Mouse (Mus musculus) CH12.LX (cell line): ENCODE measurements around the gene Tchp. TPM values are rescaled to one million over a fixed set of nuclear protein-coding genes. Genes with fewer than 3 reads are reported as not detected.
A peak's percentile ranks its signal among the peaks of the same experiment; 100 is the strongest.

Experiments used
- DNase-seq: peaks from one replicate; pipeline ENCODE4 v3.0.0-alpha.2; 2013; ENCODE audit errors: extremely low read depth
- H3K27ac ChIP-seq: 2 replicates; pipeline ENCODE4 v1.5.1; 2012; ENCODE audit warnings: low read depth, mild to moderate bottlenecking, control low read depth, moderate library complexity; ENCODE audit not compliant: insufficient read depth
- H3K27me3 ChIP-seq: replicated peaks from 2 replicates; pipeline ENCODE3; 2012; ENCODE audit warnings: inconsistent platforms
- H3K36me3 ChIP-seq, 2 experiments: replicated peaks in 1 of 2; 2 replicates each; pipeline versions ENCODE3 to v1.6.1; 2012; ENCODE audit warnings: inconsistent platforms in 1 of 2, low read length in 1 of 2, mild to moderate bottlenecking in 1 of 2, mixed read lengths in 1 of 2, moderate library complexity in 1 of 2; ENCODE audit not compliant: control insufficient read depth in 1 of 2, insufficient read depth in 1 of 2
- H3K4me1 ChIP-seq, 2 experiments: 2 replicates each; pipeline ENCODE4 v1.6.1; 2012; ENCODE audit warnings: inconsistent platforms in 1 of 2, moderate library complexity in 1 of 2; ENCODE audit not compliant: insufficient read depth in 2 of 2, control insufficient read depth in 1 of 2
- H3K4me2 ChIP-seq: 2 replicates; pipeline ENCODE4 v1.6.1; 2012; ENCODE audit warnings: low read depth, mild to moderate bottlenecking, control low read depth; ENCODE audit not compliant: poor library complexity, insufficient read depth, severe bottlenecking
- H3K4me3 ChIP-seq, 3 experiments: fragments of 150-350 bp in 1 of 3; sonication (generic) in 1 of 3; replicated peaks in 1 of 3; 2 replicates each; pipeline versions ENCODE3 to v1.5.1; 2011 to 2012; ENCODE audit warnings: low read depth in 2 of 3, low read length in 2 of 3, mild to moderate bottlenecking in 2 of 3, moderate library complexity in 2 of 3, control low read depth in 1 of 3, improper control_type of control experiment in 1 of 3, inconsistent platforms in 1 of 3, mixed read lengths in 1 of 3; ENCODE audit not compliant: poor library complexity in 1 of 3
- H3K79me2 ChIP-seq: replicated peaks from 2 replicates; pipeline ENCODE4 v1.6.1; 2012; ENCODE audit warnings: mild to moderate bottlenecking, moderate library complexity; ENCODE audit not compliant: control insufficient read depth, poor library complexity, insufficient read depth, severe bottlenecking; ENCODE audit errors: extremely low read depth
- H3K9ac ChIP-seq: 2 replicates; pipeline ENCODE4 v1.6.1; 2012; ENCODE audit warnings: low read depth, mild to moderate bottlenecking, control low read depth, moderate library complexity; ENCODE audit not compliant: insufficient read depth
- H3K9me3 ChIP-seq: replicated peaks from 2 replicates; pipeline ENCODE3; 2012; ENCODE audit warnings: low read length, inconsistent platforms, mixed read lengths
- BHLHE40 ChIP-seq: IDR thresholded peaks from 2 replicates; pipeline ENCODE4 v1.6.1; 2011; ENCODE audit warnings: mild to moderate bottlenecking, low read depth, low read length, improper control_type of control experiment
- CHD1 ChIP-seq: IDR thresholded peaks from 2 replicates; pipeline ENCODE4 v1.6.1; 2012; ENCODE audit warnings: low read depth, low read length, improper control_type of control experiment, inconsistent platforms
- CTCF ChIP-seq, 2 experiments: IDR thresholded peaks in 1 of 2; conservative IDR thresholded peaks in 1 of 2; 2 replicates each; pipeline ENCODE4 v1.5.1; 2011 to 2012; ENCODE audit warnings: low read depth in 2 of 2, low read length in 2 of 2, improper control_type of control experiment in 1 of 2, inconsistent platforms in 1 of 2, mild to moderate bottlenecking in 1 of 2, moderate library complexity in 1 of 2
- EP300 ChIP-seq: IDR thresholded peaks from 2 replicates; pipeline ENCODE4 v1.6.1; 2011; ENCODE audit warnings: low read length, improper control_type of control experiment
- ETS1 ChIP-seq: conservative IDR thresholded peaks from 2 replicates; pipeline ENCODE4 v1.6.1; 2012; ENCODE audit warnings: low read depth, mild to moderate bottlenecking, inconsistent platforms, low read length, improper control_type of control experiment, moderate library complexity
- GABPA ChIP-seq: IDR thresholded peaks from 2 replicates; pipeline ENCODE4 v1.6.1; 2012; ENCODE audit warnings: low read depth, low read length, improper control_type of control experiment, inconsistent platforms; ENCODE audit not compliant: insufficient replicate concordance
- HCFC1 ChIP-seq: IDR thresholded peaks from 2 replicates; pipeline ENCODE4 v1.6.1; 2012; ENCODE audit warnings: low read depth, mild to moderate bottlenecking, inconsistent platforms, low read length, improper control_type of control experiment
- JUN ChIP-seq: IDR thresholded peaks from 2 replicates; pipeline ENCODE4 v1.6.1; 2011; ENCODE audit warnings: low read depth, mild to moderate bottlenecking, low read length, improper control_type of control experiment, moderate library complexity; ENCODE audit not compliant: insufficient read depth
- KAT2A ChIP-seq: IDR thresholded peaks from 2 replicates; pipeline ENCODE4 v1.6.1; 2012; ENCODE audit warnings: low read length, improper control_type of control experiment, inconsistent platforms; ENCODE audit not compliant: insufficient replicate concordance
- MAFK ChIP-seq: IDR thresholded peaks from 2 replicates; pipeline ENCODE4 v1.6.1; 2011; ENCODE audit warnings: low read length, improper control_type of control experiment; ENCODE audit not compliant: insufficient replicate concordance
- MAZ ChIP-seq: IDR thresholded peaks from 2 replicates; pipeline ENCODE4 v1.6.1; 2012; ENCODE audit warnings: low read depth, mild to moderate bottlenecking, inconsistent platforms, low read length, improper control_type of control experiment, moderate library complexity
- NELFE ChIP-seq: IDR thresholded peaks from 2 replicates; pipeline ENCODE4 v1.6.1; 2011; ENCODE audit warnings: low read depth, low read length, improper control_type of control experiment
- POLR2AphosphoS2 ChIP-seq: IDR thresholded peaks from 2 replicates; pipeline ENCODE4 v1.6.1; 2011; ENCODE audit warnings: low read depth, low read length, improper control_type of control experiment
- SIN3A ChIP-seq: IDR thresholded peaks from 2 replicates; pipeline ENCODE4 v1.6.1; 2012; ENCODE audit warnings: low read length, improper control_type of control experiment, inconsistent platforms
- USF2 ChIP-seq: conservative IDR thresholded peaks from 2 replicates; pipeline ENCODE4 v1.6.1; 2011; ENCODE audit warnings: low read depth, low read length, improper control_type of control experiment
- ZC3H11A ChIP-seq: IDR thresholded peaks from 2 replicates; pipeline ENCODE4 v1.6.1; 2012; ENCODE audit warnings: low read depth, mild to moderate bottlenecking, inconsistent platforms, low read length, improper control_type of control experiment
- ZMIZ1 ChIP-seq: IDR thresholded peaks from 2 replicates; pipeline ENCODE4 v1.6.1; 2012; ENCODE audit warnings: low read depth, mild to moderate bottlenecking, inconsistent platforms, low read length, improper control_type of control experiment
- ZNF384 ChIP-seq: IDR thresholded peaks from 2 replicates; pipeline ENCODE4 v1.6.1; 2012; ENCODE audit warnings: low read depth, low read length, improper control_type of control experiment, inconsistent platforms
- dilution Hi-C: fragments of 300-500 bp; cut with MboI; formaldehyde crosslinking; loops from 2 replicates; pipeline ENCODE4 v1.14.3; 2020; ENCODE audit warnings: low sequenced_read_pairs; ENCODE audit not compliant: extremely low pct_unique_long_range_greater_than_20kb, extremely low pct_ligation_motif_present
- in situ Hi-C: fragments of 300-500 bp; cut with MboI; formaldehyde crosslinking; loops from 3 replicates; pipeline ENCODE4 v1.14.3; 2019; ENCODE audit warnings: low sequenced_read_pairs, low pct_ligation_motif_present, low pct_unique_long_range_greater_than_20kb, mixed read lengths
- polyA plus RNA-seq: library from polyadenylated mRNA; unstranded; fragments of >175 nt; gene quantifications from 2 replicates; pipeline ENCODE4 v1.2.1, GENCODE M21; 2012; ENCODE audit warnings: low read depth; ENCODE audit not compliant: insufficient read length
- total RNA-seq, 2 experiments: library from RNA; depleted of rRNA; stranded (reverse); fragments of 300-350 nt in 1 of 2; fragments of >200 nt in 1 of 2; gene quantifications; 2 replicates each; pipeline ENCODE4 v1.2.3; 2012 to 2014

Gene Tchp
- total and polyA plus RNA-seq, 3 experiments: 4.3 to 11.6 (median 6.7) TPM

GRCm38 (mm10) chr5:114669014-114669413 is 38.5 kb upstream of the Tchp start:
- no peak overlapping the region for H3K9ac ChIP-seq
- no peak for TF ChIP-seq BHLHE40
- TF ChIP-seq HCFC1: no peak
- no peak for TF ChIP-seq ZMIZ1
- no peak for TF ChIP-seq NELFE
- TF ChIP-seq POLR2AphosphoS2: no peak
- no peak for TF ChIP-seq USF2
- TF ChIP-seq JUN: no peak
- TF ChIP-seq ETS1: no peak
- no peak for TF ChIP-seq MAZ
- TF ChIP-seq MAFK: no peak
- TF ChIP-seq SIN3A: no peak
- TF ChIP-seq KAT2A: no peak
- TF ChIP-seq ZNF384: no peak
- TF ChIP-seq CHD1: no peak
- TF ChIP-seq EP300: no peak
- TF ChIP-seq ZC3H11A: no peak
- TF ChIP-seq, all 38 proteins: peak for 0
- H3K4me3 ChIP-seq: no peak overlapping the region
- peaks cover 27 to 34% of the 10 kb centered on the region in 2 experiments for H3K36me3 ChIP-seq
- no peaks in the 10 kb centered on the region for H3K27me3 ChIP-seq
- no peak overlapping the region for H3K4me2 ChIP-seq
- in situ Hi-C loops (no loop called here), dilution Hi-C loops (no loop called here)
- no peak for DNase-seq
- no peak overlapping the region for H3K27ac ChIP-seq
- H3K9me3 ChIP-seq: no peaks in the 10 kb centered on the region
- H3K4me1 ChIP-seq: peaks cover 0 to 14% of the 10 kb centered on the region in 2 experiments; a peak in 3 of 4 replicates
- H3K79me2 ChIP-seq: no peaks in the 10 kb centered on the region

- Histone ChIP-seq H3K27me3 (no peaks in the 10 kb centered on the region), H3K4me1 (peaks cover 3 to 10% of the 10 kb centered on the region in 2 experiments; a peak in 2 of 4 replicates), H3K9me3 (no peaks in the 10 kb centered on the region), H3K27ac (no peak overlapping the region), H3K79me2 (no peaks in the 10 kb centered on the region), H3K4me2 (no peak overlapping the region), H3K36me3 (peaks cover 62 to 74% of the 10 kb centered on the region in 2 experiments), H3K4me3 (no peak overlapping the region)
- in situ Hi-C loops: no loop called here
- DNase-seq: no peak
- TF ChIP-seq CTCF (conservative IDR thresholded peaks at IDR 0.05 in 1 of 2, IDR thresholded peaks at IDR 0.05 in 1 of 2; ENCODE audit: low read depth in 2 of 2, low read length in 2 of 2): 0 out of 4 replicates have a peak, but pooled peaks of 1 of the 2 experiments have one; percentile 18
- no peak for TF ChIP-seq GABPA
- TF ChIP-seq, all 38 proteins: peak for 1
- H3K9ac ChIP-seq: no peak overlapping the region
- dilution Hi-C loops: no loop called here
Measured at GRCm38 (mm10) chr5:114673114-114673513, 34.4 kb upstream of the Tchp start.
